Mouse (Mus musculus) myocyte (in vitro differentiated cells): ENCODE measurements around the gene Rell1. TPM values are rescaled to one million over a fixed set of nuclear protein-coding genes. Genes with fewer than 3 reads are reported as not detected.

Experiments used
- H3K27me3 ChIP-seq: one replicate; pipeline ENCODE4 v1.6.1; 2011; ENCODE audit not compliant: control insufficient read depth, insufficient read depth, insufficient read length
- H3K36me3 ChIP-seq: one replicate; pipeline ENCODE4 v1.6.1; 2011; ENCODE audit not compliant: control insufficient read depth, insufficient read depth
- H3K4me2 ChIP-seq: one replicate; pipeline ENCODE4 v1.6.1; 2011; ENCODE audit warnings: low read depth, control low read depth
- H3K4me3 ChIP-seq: one replicate; pipeline ENCODE4 v1.5.1; 2011; ENCODE audit warnings: mild to moderate bottlenecking, control low read depth, moderate library complexity
- H3K79me2 ChIP-seq: one replicate; pipeline ENCODE4 v1.6.1; 2011; ENCODE audit not compliant: control insufficient read depth, insufficient read depth
- H3ac ChIP-seq: one replicate; pipeline ENCODE4 v1.6.1; 2011; ENCODE audit not compliant: control insufficient read depth, insufficient read length
- CEBPB ChIP-seq: IDR thresholded peaks from 2 replicates; pipeline ENCODE4 v1.6.1; 2011; ENCODE audit warnings: mild to moderate bottlenecking, moderate library complexity; ENCODE audit not compliant: poor library complexity, insufficient read depth, severe bottlenecking
- E2F4 ChIP-seq: IDR thresholded peaks from one replicate; pipeline ENCODE4 v1.6.1; 2011; ENCODE audit warnings: mild to moderate bottlenecking, control low read depth, moderate library complexity; ENCODE audit not compliant: insufficient read depth
- MAX ChIP-seq: IDR thresholded peaks from one replicate; pipeline ENCODE4 v1.6.1; 2011; ENCODE audit warnings: low read depth, mild to moderate bottlenecking, control low read depth
- MYOD1 ChIP-seq, 3 experiments: IDR thresholded peaks; one replicate each; pipeline ENCODE4 v1.6.1; 2011; ENCODE audit warnings: control low read depth in 2 of 3, low read depth in 2 of 3, mild to moderate bottlenecking in 2 of 3, moderate library complexity in 1 of 3; ENCODE audit not compliant: insufficient read length in 2 of 3, control insufficient read depth in 1 of 3
- MYOG ChIP-seq, 3 experiments: IDR thresholded peaks; one replicate each; pipeline ENCODE4 v1.6.1; 2011; ENCODE audit warnings: control low read depth in 2 of 3, low read depth in 2 of 3, mild to moderate bottlenecking in 2 of 3; ENCODE audit not compliant: insufficient read length in 2 of 3, control insufficient read depth in 1 of 3, insufficient read depth in 1 of 3
- POLR2A ChIP-seq: IDR thresholded peaks from one replicate; pipeline ENCODE4 v1.6.1; 2011; ENCODE audit warnings: low read depth, mild to moderate bottlenecking, control low read depth, moderate library complexity; ENCODE audit not compliant: insufficient read length
- POLR2AphosphoS2 ChIP-seq: IDR thresholded peaks from one replicate; pipeline ENCODE4 v1.6.1; 2011; ENCODE audit warnings: low read depth, control low read depth; ENCODE audit not compliant: insufficient read length
- REST ChIP-seq: IDR thresholded peaks from one replicate; pipeline ENCODE4 v1.6.1; 2011; ENCODE audit warnings: mild to moderate bottlenecking, control low read depth, moderate library complexity; ENCODE audit not compliant: insufficient read depth, insufficient read length
- SRF ChIP-seq: IDR thresholded peaks from one replicate; pipeline ENCODE4 v1.6.1; 2011; ENCODE audit warnings: low read depth; ENCODE audit not compliant: control insufficient read depth, insufficient read length
- TCF12 ChIP-seq: IDR thresholded peaks from one replicate; pipeline ENCODE4 v1.6.1; 2011; ENCODE audit warnings: mild to moderate bottlenecking, control low read depth; ENCODE audit not compliant: poor library complexity, insufficient read depth, severe bottlenecking
- TCF3 ChIP-seq: IDR thresholded peaks from one replicate; pipeline ENCODE4 v1.6.1; 2011; ENCODE audit warnings: low read depth, control low read depth; ENCODE audit not compliant: insufficient read length
- USF1 ChIP-seq: IDR thresholded peaks from one replicate; pipeline ENCODE4 v1.6.1; 2011; ENCODE audit warnings: low read depth, mild to moderate bottlenecking, control low read depth, moderate library complexity
- polyA plus RNA-seq: library from polyadenylated mRNA; unstranded; fragments of >200 nt; fragmentation: generic; extraction: Trizol; gene quantifications from one replicate; pipeline ENCODE4 v1.2.1, GENCODE M21; 2012; ENCODE audit warnings: missing spikeins

Gene Rell1
- polyA plus RNA-seq, 1 experiment, result 25.9 TPM

DNA sequence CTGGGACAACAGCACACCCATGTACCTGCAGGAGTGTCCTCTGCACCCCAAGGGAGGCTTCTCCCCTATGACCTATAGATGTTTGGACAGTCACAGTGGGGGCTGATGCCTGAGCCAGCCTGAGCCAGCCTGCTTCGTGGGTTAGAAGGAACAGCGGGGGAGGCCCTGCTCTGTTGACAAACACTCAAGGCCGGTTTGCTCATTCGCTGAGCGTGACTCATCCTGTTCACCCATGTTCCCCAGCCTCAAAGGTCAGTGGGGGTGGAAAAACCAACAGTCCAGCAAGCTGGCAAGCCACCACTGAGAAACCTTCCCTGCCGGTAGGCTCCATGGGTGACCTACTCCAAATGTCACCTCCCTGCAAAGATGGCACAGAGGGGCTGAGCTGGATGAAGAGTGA lies 32.0 kb downstream of the Rell1 start:
- TF ChIP-seq MYOG (IDR thresholded peaks at IDR 0.05; ENCODE audit: control insufficient read depth in 1 of 3, insufficient read depth in 1 of 3, insufficient read length in 2 of 3, low read depth in 2 of 3), result peak in 1 of 3 experiments; percentile 14
- TF ChIP-seq POLR2A, result no peak

DNA sequence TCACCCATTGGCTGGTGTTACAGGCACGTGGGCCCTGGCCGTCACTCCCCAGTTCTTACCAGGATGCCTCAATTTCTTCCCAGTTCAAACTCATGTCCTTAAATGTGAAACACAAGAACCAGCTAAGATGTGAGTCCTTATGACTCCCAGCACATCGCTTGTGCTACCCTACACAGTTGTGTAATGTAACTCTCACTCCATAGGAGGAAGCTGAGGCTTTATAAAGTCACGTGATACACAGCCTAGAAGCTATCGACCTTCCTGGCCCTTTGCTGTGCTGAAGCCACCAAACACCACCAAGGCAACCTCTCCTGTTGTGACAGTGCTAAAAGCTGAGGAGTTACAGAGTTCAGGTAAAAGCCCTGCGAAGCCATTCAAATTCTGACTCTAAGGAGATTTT lies 33.1 kb downstream of the Rell1 start:
- Histone ChIP-seq H3K79me2 (peaks cover 15% of the 10 kb centered on the region), H3K4me3 (no peak overlapping the region), H3K36me3 (peaks cover 37% of the 10 kb centered on the region), H3K27me3 (no peaks in the 10 kb centered on the region), H3K4me2 (no peak overlapping the region), H3ac (no peak overlapping the region)
- TF ChIP-seq CEBPB (no peak), MYOG (IDR thresholded peaks at IDR 0.05; ENCODE audit: control insufficient read depth in 1 of 3, insufficient read depth in 1 of 3, insufficient read length in 2 of 3, low read depth in 2 of 3) (no peak), E2F4 (no peak), USF1 (no peak), TCF3 (no peak), MYOD1 (IDR thresholded peaks at IDR 0.05; ENCODE audit: control insufficient read depth in 1 of 3, insufficient read length in 2 of 3, low read depth in 2 of 3) (no peak), SRF (no peak), REST (no peak)

More for the DNA sequence above, 32.0 kb downstream of the Rell1 start:
- peaks cover 15% of the 10 kb centered on the region for H3K79me2 ChIP-seq
- peaks cover 27% of the 10 kb centered on the region for H3K36me3 ChIP-seq
- no peak overlapping the region for H3K4me3 ChIP-seq
- peak overlapping the region; percentile 37 for H3K4me2 ChIP-seq
- H3ac ChIP-seq, result no peak overlapping the region
- no peaks in the 10 kb centered on the region for H3K27me3 ChIP-seq

- no peak overlapping the region for H3ac ChIP-seq
- no peaks in the 10 kb centered on the region for H3K79me2 ChIP-seq
- no peak overlapping the region for H3K4me2 ChIP-seq
- no peak for TF ChIP-seq MYOD1 (IDR thresholded peaks at IDR 0.05; ENCODE audit: control insufficient read depth in 1 of 3, insufficient read length in 2 of 3, low read depth in 2 of 3)
- TF ChIP-seq E2F4, result no peak
- no peak for TF ChIP-seq POLR2AphosphoS2
- no peak for TF ChIP-seq TCF12
- no peak for TF ChIP-seq USF1
- TF ChIP-seq SRF, result no peak
- no peak for TF ChIP-seq POLR2A
- TF ChIP-seq REST, result no peak
- no peak for TF ChIP-seq TCF3
- no peak for TF ChIP-seq CEBPB
- no peaks in the 10 kb centered on the region for H3K27me3 ChIP-seq
- H3K36me3 ChIP-seq, result peaks cover 59% of the 10 kb centered on the region
- no peak overlapping the region for H3K4me3 ChIP-seq
Observed at GRCm38 (mm10) chr5:63932829-63933228, 35.9 kb downstream of the Rell1 start.

DNA sequence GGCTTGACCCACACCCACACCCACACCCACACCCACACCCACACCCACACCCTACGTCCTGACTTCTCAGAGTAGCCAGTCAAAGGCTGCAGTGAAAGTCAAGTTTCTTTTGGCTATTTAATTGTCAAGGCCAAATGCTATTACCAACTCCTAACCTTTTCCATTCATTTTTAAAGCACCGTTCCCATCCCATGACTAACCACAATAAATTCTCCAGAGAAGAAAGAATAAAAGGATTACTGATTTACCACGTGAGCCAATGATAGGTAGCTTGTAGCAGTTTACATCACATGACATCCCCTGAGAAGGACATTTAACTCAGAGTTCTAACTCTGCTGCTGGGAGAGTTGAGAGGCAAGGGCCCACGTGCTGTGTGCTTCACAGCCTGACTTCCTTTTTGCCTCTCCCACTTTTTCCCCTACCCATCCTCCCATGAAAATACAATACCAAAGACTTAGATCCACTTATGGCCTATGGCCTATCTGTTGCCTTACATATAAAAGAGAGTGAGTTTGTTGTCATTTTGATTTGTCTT lies 37.8 kb downstream of the Rell1 start:
- Histone ChIP-seq H3K79me2 (no peaks in the 10 kb centered on the region), H3ac (no peak overlapping the region), H3K36me3 (peaks cover 59% of the 10 kb centered on the region), H3K4me2 (no peak overlapping the region), H3K4me3 (no peak overlapping the region), H3K27me3 (no peaks in the 10 kb centered on the region)
- TF ChIP-seq TCF3 (no peak), MYOD1 (IDR thresholded peaks at IDR 0.05; ENCODE audit: control insufficient read depth in 1 of 3, insufficient read length in 2 of 3, low read depth in 2 of 3) (no peak), REST (no peak), TCF12 (no peak), CEBPB (no peak), POLR2AphosphoS2 (no peak), SRF (no peak), POLR2A (no peak), MAX (no peak), USF1 (no peak), E2F4 (no peak), MYOG (IDR thresholded peaks at IDR 0.05; ENCODE audit: control insufficient read depth in 1 of 3, insufficient read depth in 1 of 3, insufficient read length in 2 of 3, low read depth in 2 of 3) (no peak)

DNA sequence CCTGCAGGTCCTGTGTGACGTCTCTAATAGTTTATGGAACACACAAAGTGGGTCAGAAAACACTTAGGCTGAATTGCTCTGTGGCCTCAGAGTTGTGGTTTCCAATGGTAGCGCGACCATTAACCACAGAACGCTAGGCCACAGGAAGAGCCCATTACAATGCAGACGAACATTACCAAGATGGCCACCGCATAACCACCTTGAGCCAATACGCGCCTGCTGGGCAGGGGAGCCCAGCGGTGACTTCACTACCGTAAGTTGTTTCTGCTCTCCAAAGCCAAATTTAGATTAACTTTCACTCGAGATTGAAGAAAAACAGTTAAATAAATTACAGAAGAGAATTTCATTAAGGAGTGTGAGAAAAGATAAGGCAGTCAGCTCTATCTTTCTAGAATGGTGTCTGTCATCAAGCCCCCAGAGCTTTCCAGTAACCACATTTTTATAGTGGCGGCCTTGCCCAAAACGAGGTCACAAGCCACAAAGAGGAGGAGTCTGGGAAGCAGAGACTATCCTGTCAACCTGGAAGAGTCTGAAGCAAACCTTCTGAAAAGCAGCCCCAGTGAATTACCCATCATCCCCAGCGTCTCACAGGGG lies 43.6 kb downstream of the Rell1 start:
- no peak overlapping the region for H3K4me3 ChIP-seq
- H3K79me2 ChIP-seq, result no peaks in the 10 kb centered on the region
- no peaks in the 10 kb centered on the region for H3K27me3 ChIP-seq
- H3K4me2 ChIP-seq, result no peak overlapping the region
- TF ChIP-seq E2F4 (no peak), MYOG (IDR thresholded peaks at IDR 0.05; ENCODE audit: control insufficient read depth in 1 of 3, insufficient read depth in 1 of 3, insufficient read length in 2 of 3, low read depth in 2 of 3) (no peak), USF1 (no peak), TCF3 (no peak), POLR2A (no peak), MYOD1 (IDR thresholded peaks at IDR 0.05; ENCODE audit: control insufficient read depth in 1 of 3, insufficient read length in 2 of 3, low read depth in 2 of 3) (no peak), REST (no peak), CEBPB (no peak), SRF (no peak), MAX (no peak), TCF12 (no peak), POLR2AphosphoS2 (no peak)
- H3ac ChIP-seq, result no peak overlapping the region
- peaks cover 41% of the 10 kb centered on the region for H3K36me3 ChIP-seq
